Mouse (Mus musculus) erythroblast, embryonic 14.5 days (primary cell): ENCODE measurements around the gene Slx4ip. TPM values are rescaled to one million over a fixed set of nuclear protein-coding genes. Genes with fewer than 3 reads are reported as not detected.

Source experiments
- H3K27me3 ChIP-seq: 2 replicates; pipeline ENCODE4 v1.6.1; 2012; ENCODE audit warnings: inconsistent platforms; ENCODE audit not compliant: control insufficient read depth
- H3K36me3 ChIP-seq: 2 replicates; pipeline ENCODE4 v1.6.1; 2012; ENCODE audit warnings: mild to moderate bottlenecking, inconsistent platforms; ENCODE audit not compliant: control insufficient read depth
- H3K4me1 ChIP-seq: 2 replicates; pipeline ENCODE4 v1.6.1; 2012; ENCODE audit warnings: inconsistent platforms; ENCODE audit not compliant: control insufficient read depth
- H3K4me3 ChIP-seq: replicated peaks from 2 replicates; pipeline ENCODE3; 2012; ENCODE audit warnings: moderate library complexity, mild to moderate bottlenecking, inconsistent platforms
- H3K9me3 ChIP-seq: 2 replicates; pipeline ENCODE4 v1.6.1; 2012; ENCODE audit warnings: low read length, inconsistent platforms, mixed read lengths; ENCODE audit not compliant: control insufficient read depth
- GATA1 ChIP-seq: IDR thresholded peaks from 2 replicates; pipeline ENCODE4 v1.6.1; 2012; ENCODE audit warnings: low read length, inconsistent platforms, mixed read lengths
- TAL1 ChIP-seq: IDR thresholded peaks from 3 replicates; pipeline ENCODE4 v1.6.1; 2012; ENCODE audit warnings: low read length, inconsistent platforms, mixed read lengths
- polyA plus RNA-seq: library from polyadenylated mRNA; stranded (reverse); fragments of >175 nt; gene quantifications from 2 replicates; pipeline ENCODE4 v1.2.3, GENCODE M21; 2012

Slx4ip gene
- polyA plus RNA-seq, 1 experiment = 0.07 TPM

DNA sequence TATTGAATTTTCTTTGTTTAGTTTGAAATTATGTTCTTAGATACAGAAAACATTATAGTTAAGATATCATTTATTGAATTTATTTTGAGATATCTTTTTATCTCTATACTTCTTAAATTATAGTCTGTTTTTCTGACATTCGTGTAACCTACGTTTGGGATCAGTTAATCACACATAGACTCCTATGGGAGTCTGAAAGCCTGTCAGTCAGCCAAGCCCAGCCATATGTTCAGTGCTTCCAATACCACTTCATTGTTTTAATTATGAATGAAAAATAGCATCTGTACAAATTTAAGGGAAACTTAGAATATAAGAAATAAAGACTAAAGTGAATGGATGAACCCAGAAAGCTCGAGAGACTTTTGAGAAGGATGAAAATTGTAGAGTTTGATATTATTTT is 17.6 kb downstream of the Slx4ip start:
- Histone ChIP-seq H3K36me3 (peaks cover 11% of the 10 kb centered on the region), H3K27me3 (no peaks in the 10 kb centered on the region), H3K4me3 (no peak overlapping the region), H3K9me3 (no peaks in the 10 kb centered on the region), H3K4me1 (peaks cover 6% of the 10 kb centered on the region)
- TF ChIP-seq TAL1 = no peak

DNA sequence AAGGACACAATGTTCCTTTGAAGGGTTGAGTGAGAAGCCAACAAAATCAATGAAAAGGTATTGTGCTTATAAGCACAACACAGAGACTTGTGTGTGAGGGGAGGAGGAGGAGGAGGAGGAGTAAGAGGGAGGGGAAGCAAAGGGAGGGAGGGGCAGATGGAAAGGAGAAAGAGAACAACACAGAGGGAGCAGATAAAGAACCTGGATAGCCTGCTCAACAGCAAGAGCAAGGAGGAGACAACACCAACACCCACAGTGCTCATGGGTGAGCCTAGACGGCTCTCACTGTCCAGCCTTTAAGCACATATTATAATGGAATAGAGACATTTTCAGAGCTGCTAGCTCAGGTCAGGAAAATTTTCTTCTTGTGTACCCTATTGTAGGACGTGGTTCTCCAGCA is 18.3 kb downstream of the Slx4ip start:
- no peaks in the 10 kb centered on the region for H3K9me3 ChIP-seq
- no peak for TF ChIP-seq TAL1
- no peak for TF ChIP-seq GATA1
- H3K4me1 ChIP-seq = peaks cover 6% of the 10 kb centered on the region
- no peak overlapping the region for H3K4me3 ChIP-seq
- H3K27me3 ChIP-seq = no peaks in the 10 kb centered on the region
- H3K36me3 ChIP-seq = peaks cover 11% of the 10 kb centered on the region

DNA sequence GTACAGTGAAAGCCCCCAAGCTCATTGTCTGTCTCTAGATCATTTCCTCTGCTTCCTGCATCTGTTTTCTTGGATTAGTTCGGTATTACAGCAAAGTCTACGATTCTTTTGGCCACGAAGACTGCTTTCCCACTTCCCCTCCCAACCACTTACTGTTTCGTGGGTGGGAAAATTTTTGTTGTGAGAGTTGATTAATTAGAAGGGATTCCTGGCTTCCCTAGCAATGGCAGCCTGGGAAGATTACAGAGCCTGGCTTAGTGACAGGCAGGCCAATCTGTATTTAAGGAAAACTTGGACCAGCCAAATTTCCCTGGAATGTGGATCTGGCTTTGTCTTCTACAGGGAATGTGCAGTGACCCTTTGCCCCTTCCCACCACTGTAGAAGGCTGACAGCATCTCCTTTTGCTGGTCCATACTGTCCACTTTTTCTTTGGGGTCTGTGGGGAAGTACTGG is 21.0 kb downstream of the Slx4ip start:
- peaks cover 8% of the 10 kb centered on the region for H3K4me1 ChIP-seq
- H3K4me3 ChIP-seq = no peak overlapping the region
- TF ChIP-seq GATA1 = no peak
- TF ChIP-seq TAL1 = no peak
- no peaks in the 10 kb centered on the region for H3K27me3 ChIP-seq
- no peaks in the 10 kb centered on the region; the same call in none of the 2 replicates for H3K36me3 ChIP-seq
- H3K9me3 ChIP-seq = no peaks in the 10 kb centered on the region

DNA sequence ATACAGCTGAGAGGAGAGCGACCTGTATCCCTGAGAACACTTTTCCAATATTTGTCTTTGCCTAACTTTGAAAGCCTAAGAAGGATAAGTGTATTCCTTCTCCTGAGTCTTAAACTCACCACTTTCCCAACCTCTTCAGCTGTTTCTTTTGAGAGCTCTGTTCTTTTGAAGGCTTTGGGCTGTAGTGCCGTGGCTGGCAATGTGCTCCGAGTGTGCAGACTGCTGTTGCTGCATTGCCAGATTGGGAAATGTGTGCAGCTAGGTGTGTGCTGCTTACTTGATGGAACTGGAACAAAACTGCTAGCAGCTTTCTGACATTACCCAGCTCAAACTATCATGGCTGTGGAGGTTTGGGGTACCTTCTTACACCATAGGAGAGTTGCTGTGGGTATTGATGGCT is 22.0 kb downstream of the Slx4ip start:
- Histone ChIP-seq H3K36me3 (no peaks in the 10 kb centered on the region; the same call in none of the 2 replicates), H3K4me1 (peaks cover 8% of the 10 kb centered on the region)

DNA sequence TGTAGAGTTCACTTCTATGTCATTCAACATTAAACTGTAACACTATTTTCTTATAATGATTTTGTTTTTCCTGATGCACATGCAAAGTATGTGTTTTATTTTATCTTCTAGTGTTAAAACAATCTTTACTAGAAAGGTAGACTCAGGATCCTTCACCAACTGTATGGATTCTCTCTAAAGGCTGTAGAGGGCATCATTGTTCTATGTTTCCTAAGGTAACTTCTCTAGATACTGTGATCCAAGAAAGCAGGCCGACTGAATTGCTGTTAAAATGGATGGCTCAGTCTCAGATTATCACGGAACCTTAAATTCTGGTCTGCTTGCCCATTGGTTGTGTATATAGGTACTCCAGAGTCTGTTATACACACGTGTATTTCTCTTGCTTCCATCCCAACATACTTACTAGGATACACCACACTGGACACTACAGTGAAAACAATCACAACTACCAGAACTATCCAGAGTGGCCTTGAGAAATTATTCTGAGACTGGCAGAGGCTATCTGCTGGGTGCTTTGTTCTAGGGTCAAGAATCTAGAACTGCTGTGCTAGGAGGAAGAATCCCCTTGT is 23.4 kb downstream of the Slx4ip start:
- Histone ChIP-seq H3K4me1 (peaks cover 9% of the 10 kb centered on the region), H3K4me3 (no peak overlapping the region), H3K36me3 (peaks cover 2% of the 10 kb centered on the region), H3K9me3 (no peaks in the 10 kb centered on the region), H3K27me3 (no peaks in the 10 kb centered on the region)
- no peak for TF ChIP-seq GATA1

More for the DNA sequence above, 22.0 kb downstream of the Slx4ip start:
- TF ChIP-seq TAL1 (no peak), GATA1 (no peak)
- no peak overlapping the region for H3K4me3 ChIP-seq
- no peaks in the 10 kb centered on the region for H3K9me3 ChIP-seq
- H3K27me3 ChIP-seq = no peaks in the 10 kb centered on the region

DNA sequence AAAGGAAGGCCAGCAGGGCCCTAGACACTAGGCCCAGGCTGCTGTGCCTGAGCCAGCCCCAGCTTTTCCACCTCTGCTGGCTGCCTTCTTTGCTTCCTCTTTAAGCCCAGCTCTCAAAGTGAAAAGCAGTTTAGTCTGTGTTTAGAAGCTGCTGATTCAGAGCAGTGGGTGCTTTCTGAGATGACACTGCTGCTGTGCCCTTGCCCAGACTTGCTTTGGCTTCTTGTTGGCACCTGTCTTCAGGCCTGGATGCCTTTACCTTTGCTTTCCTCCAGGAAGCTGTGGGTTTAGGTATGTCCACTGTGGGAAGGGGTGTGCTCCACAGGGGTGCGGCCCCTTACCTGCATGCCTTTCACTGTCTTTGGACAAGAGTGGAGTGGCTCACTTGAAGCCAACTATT is 28.4 kb downstream of the Slx4ip start:
- peaks cover 32% of the 10 kb centered on the region for H3K4me1 ChIP-seq
- no peak for TF ChIP-seq GATA1
- TF ChIP-seq TAL1 = no peak

DNA sequence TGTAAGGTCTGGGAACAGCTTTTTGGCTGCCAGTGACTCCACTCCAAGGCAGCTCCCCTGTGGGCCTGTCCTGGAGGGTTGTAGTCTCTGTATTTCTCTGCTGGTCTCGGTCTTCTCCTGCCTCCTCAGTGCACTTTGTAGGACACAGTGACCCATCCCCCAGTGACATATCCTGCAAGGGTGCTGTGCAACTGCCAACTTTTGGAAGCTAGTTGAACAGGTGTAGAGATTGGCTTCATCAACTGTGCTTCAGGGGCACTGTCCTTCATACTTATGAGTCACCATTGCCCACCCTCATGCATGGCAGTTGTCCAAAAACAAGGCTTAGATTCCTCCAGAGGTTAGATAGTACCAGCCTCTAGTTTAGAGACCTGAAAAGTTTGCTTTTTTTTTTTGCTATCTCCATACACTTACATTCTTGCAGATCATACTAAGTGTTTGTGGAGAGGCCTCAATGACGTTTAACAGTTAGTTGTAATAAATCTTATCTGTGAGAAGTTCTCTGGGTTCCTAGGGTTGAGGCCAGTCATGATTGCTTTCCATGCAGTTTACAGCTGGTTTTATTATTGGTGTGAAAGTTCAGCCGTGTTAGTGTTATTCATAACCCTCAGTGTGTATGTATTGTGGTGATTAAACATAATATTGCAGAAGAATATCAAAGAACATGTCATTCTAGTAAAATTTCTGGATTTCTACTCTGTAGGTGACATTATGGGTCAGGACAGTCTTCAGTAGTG is 29.4 kb downstream of the Slx4ip start:
- TF ChIP-seq GATA1 (no peak), TAL1 (no peak)
- peaks cover 5% of the 10 kb centered on the region; the same call in 1 of the 2 replicates for H3K36me3 ChIP-seq
- peaks cover 32% of the 10 kb centered on the region for H3K4me1 ChIP-seq
- H3K27me3 ChIP-seq = no peaks in the 10 kb centered on the region
- no peaks in the 10 kb centered on the region for H3K9me3 ChIP-seq
- peak overlapping the region; percentile 26 for H3K4me3 ChIP-seq

More for the DNA sequence above, 28.4 kb downstream of the Slx4ip start:
- H3K36me3 ChIP-seq = peaks cover 5% of the 10 kb centered on the region
- no peaks in the 10 kb centered on the region for H3K27me3 ChIP-seq
- no peaks in the 10 kb centered on the region for H3K9me3 ChIP-seq
- H3K4me3 ChIP-seq = no peak overlapping the region

DNA sequence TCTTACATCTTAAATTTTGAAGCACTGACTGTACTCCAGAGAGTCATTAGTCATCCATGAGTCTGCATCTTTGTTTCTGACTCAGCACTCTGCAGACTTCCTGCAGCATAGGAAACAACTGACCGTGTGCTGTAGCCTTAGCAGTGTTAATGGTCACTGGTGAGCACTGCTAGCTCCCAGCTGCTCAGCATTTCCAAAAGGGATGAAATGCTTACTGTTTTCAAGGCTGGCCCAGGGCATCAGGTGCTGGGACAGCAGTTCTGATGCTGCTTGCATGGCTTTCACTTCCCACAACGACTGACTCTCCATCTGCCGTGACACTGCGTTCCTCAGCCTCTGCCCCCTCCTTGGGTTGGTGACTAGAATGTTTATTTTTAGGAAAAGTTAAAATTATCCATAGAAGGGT is 30.0 kb downstream of the Slx4ip start:
- Histone ChIP-seq H3K4me3 (peak overlapping the region; percentile 26), H3K36me3 (peaks cover 5% of the 10 kb centered on the region; the same call in 1 of the 2 replicates), H3K27me3 (no peaks in the 10 kb centered on the region), H3K4me1 (peaks cover 32% of the 10 kb centered on the region), H3K9me3 (no peaks in the 10 kb centered on the region)
- TF ChIP-seq TAL1 (no peak), GATA1 (no peak)

DNA sequence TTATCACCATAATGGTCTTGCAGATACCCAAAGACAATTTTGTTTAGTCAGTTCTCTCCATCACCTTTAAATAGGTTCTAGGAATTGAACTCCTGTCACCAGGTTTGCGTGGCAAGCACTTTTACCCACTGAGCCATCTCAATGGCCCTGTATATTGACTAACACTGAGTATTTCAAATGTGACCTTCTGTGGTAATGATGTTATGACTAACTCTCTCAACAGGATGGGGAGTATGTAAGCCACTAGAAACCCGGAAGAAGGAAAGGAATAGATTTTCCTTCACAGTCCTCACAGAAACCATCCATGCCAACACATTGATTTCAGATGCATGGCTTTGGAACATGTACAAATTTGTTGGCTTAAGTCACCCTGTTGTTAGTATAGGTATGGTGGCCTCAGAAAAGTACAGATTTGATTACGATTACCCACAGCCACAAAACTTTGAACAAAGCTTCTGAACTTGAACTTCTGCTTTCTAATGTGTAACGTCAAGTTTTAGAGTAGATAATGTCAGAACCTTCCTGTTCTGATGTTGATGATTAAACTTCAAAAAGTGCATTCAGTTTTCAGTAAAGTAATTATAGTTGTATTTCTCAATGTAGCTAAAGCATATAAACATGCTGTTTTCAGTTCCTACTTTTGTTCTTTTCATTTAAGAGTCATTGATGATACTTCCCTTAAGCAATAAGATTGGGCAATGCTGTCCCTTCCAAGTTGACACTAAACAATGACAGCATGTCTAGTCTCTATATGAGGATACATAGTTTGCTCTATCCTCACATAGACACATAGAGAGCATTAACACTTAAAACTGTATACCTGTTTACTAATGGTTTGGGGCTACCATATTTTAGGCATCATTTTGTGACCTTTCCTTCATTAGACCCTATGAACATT is 45.6 kb downstream of the Slx4ip start:
- TF ChIP-seq TAL1 = no peak
- no peak for TF ChIP-seq GATA1
- Histone ChIP-seq H3K9me3 (no peaks in the 10 kb centered on the region), H3K27me3 (no peaks in the 10 kb centered on the region), H3K4me1 (no peaks in the 10 kb centered on the region), H3K36me3 (no peaks in the 10 kb centered on the region), H3K4me3 (no peak overlapping the region)
